Mouse (Mus musculus): ENCODE measurements around the gene Ifit2.
"Not testable (repeated sequence)": the region's sequence is repeated elsewhere in the genome, so short reads cannot be mapped to it uniquely, and the experiment has no call there.

Ifit2 gene

GRCm38 (mm10) chr19:34547976-34548375 is 2.5 kb upstream of the Ifit2 start:
- DNase-seq (ENCODE audit: low read depth): peak; percentile 90

- no peak for DNase-seq (ENCODE audit: low read depth)
These were observed 325 bp upstream of the Ifit2 start for GRCm38 (mm10) chr19:34550205-34550533.

DNA sequence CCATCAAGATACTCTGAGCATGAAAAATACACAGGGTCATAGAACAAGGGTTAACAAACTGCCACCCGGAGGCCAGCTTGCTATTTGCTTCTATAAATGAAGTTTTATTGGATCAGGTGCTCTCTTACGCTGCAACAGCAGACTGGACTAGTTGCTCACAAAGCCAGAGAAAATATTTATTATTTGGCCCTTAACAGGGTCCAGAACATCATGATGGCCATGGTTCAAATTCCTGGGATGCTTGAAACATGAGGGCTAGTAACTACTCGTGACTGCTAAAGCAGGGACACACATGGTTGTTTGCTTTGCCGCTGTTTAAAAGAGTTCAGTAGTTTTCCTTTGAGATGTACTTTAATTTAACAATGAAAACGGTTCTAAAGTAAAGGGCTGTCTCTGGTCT is 1.5 kb downstream of the Ifit2 start:
- no peak for DNase-seq (ENCODE audit: low read depth)

DNA sequence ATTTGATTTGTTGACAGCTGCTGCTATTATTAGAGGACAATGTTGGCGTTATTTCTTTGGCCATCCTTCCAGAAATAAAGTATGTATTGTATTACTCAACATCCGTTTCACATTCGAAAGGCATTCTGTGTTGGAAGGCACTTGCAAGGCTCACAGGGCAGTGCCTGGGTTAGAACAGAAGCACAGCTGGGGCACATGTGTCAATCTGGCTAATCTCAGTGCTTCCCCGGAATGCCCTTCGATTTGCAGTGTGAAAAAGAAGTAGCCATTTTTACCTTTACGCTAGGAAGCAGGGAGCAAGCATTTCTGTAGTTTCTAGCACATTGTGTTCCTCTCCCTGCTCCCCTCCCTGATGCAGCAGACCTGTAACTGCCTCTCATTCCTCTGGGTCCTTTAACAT is 2.5 kb downstream of the Ifit2 start:
- no peak for DNase-seq (ENCODE audit: low read depth)

GRCm38 (mm10) chr19:34553522-34553921 is 3.0 kb downstream of the Ifit2 start:
- DNase-seq (ENCODE audit: low read depth): no peak

GRCm38 (mm10) chr19:34554061-34554460 is 3.6 kb downstream of the Ifit2 start:
- DNase-seq (ENCODE audit: low read depth): no peak

DNA sequence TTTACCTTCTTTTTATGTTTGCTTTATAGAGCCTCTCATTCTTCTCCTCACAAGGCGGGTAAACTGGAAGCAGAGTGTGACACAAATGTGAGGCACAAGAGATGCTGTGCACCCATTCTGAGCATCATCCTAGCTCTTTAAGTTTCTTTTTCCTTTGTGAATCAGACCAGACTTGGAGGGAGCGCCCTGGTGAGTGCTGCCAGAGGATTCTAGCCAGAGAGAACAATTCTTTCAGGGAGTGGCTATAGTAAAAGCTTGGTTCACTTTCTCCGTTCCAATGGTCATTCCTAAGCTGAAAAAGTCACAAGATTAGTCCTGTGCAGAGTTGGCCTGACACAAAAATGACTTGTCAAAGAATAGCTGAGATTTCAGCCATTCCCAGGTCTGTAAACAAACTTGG is 6.1 kb downstream of the Ifit2 start:
- no peak for DNase-seq (ENCODE audit: low read depth)

DNA sequence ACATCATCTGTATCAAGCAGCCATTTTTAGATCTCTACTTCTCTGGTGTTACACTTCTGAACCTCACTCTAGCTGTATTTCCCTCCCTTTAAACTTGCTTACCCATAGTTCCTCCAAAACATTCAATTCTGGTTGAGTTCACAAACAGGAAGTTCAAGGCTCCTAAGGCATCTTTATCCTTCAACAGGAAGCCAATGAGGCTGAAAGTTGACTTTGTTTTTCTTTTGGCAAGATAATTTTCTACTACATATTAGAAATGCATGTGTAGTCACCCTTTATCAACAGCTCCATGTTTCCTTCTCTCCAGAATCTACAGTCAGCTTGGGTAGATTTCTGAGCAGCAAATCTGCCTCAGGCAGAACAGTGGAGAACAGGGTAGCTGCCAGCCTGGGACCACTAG is 12.1 kb downstream of the Ifit2 start:
- no peak for DNase-seq (ENCODE audit: low read depth)

- DNase-seq (ENCODE audit: low read depth): no peak
These were observed 15.8 kb downstream of the Ifit2 start for GRCm38 (mm10) chr19:34566178-34566784.

GRCm38 (mm10) chr19:34568988-34569895 is 18.7 kb downstream of the Ifit2 start:
- DNase-seq (ENCODE audit: low read depth): no peak

DNA sequence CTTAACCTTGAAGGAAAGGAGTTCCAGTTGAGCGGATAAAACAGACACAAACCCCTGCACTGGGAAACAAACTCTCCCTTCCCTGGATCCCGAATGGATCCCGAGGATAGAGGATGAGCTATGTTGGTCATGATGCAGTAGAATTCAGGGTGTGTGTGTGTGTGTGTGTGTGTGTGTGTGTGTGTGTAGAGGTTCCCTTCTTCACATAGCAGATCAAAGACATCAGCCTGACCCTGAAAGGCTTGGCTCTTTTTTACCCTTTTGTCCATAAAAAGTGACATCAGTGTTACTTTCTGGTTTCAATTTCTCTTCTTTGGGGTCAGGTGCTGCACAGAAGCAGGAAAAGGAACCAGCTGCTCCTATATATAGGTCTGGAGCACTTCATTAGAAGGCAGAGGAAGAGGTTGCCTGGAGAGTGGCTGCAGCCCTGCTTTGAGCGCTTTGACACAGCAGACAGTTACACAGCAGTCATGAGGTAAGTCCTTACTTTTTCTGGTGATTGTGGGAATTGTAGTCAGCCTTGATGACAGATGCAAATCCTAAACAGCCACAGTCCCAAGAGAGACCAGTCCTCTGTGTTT is 19.5 kb downstream of the Ifit2 start:
- no peak for DNase-seq (ENCODE audit: low read depth)

DNA sequence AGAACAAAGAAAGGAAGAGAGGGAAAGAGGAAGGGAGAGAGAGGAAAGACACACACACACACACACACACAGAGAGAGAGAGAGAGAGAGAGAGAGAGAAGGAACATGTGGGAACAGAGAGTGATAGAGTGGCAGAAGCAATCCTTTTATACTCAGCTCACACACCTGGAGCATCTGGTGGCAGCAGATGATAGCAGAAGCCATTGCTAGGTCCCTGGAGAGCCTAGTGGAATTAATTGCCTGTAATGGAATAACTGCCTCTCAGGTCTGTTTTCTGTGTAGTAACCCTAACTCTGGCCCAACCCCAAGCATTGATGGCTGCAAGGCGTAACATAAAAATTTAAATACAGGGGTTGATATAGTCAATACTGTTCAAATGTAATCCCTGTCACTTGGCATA is 20.6 kb downstream of the Ifit2 start:
- DNase-seq (ENCODE audit: low read depth): no peak

DNA sequence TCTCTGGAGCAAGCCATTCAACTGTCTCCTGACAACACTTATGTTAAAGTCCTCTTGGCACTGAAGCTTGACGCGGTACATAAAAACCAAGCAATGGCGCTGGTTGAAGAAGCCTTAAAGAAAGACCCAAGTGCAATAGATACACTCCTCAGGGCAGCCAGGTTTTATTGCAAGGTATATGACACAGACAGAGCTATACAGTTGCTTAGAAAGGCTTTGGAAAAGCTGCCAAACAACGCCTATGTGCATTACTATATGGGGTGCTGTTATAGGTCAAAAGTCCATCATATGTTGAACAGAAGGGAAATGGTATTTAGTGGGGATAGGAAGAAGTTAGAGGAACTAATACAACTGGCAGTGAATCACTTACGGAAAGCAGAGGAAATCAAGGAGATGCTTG is 23.2 kb downstream of the Ifit2 start:
- DNase-seq (ENCODE audit: low read depth): no peak

- no peak for DNase-seq (ENCODE audit: low read depth)
These were observed 26.6 kb downstream of the Ifit2 start for GRCm38 (mm10) chr19:34577121-34577520.

DNA sequence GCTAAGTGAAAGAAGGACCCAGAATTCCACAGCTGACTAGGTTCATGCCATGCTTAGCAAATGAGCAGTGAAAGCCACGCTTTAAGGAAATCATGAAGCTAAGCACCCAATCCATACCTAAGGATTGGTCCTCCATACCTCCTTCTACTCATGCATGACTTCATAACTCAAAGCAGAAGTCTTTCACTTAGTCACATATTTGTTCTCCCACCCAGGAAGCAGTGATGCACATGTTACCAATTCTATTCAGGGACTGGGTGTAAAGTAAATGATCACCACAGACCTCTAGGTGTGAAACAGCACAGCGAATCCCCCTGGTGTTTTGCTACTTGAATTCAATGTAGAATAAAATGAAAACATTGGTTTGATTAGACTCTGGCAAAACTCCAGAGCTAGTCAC is 32.2 kb downstream of the Ifit2 start:
- DNase-seq (ENCODE audit: low read depth): not testable (repeated sequence)

DNA sequence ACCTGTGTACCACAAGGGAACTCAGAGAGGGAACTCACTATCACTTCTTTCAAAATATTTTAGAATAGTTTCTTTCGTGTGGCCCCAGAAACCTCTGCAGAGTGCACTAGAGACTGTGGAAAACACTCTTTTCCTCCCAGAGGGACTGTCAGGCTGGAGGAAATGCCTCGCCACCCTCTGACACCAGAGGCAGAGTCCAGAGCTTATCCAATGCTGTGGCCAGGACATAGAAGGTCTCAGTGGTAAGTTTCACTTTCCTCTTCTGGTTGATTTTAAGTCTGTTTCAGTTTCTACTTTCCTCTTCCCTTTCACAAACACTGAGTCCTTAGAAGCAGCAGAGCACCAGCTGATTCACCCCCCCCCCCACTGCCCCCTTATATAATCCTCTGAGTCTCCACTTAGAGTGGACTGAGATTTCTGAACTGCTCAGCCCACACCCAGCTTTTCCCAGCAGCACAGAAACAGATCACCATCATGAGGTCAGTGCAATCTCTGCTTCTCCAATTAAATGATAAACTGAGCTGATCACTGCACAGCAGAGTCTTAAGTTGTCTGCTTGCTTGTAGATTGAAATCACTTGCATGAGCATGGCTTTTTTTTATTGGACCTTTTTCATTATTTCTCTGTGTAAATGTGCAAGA is 32.8 kb downstream of the Ifit2 start, which contains the start of gene Ifit3:
Gene Ifit3 (plus strand): TSS at position 406 of the 641 bp plus-strand sequence.
- DNase-seq (ENCODE audit: low read depth): not testable (repeated sequence)

DNA sequence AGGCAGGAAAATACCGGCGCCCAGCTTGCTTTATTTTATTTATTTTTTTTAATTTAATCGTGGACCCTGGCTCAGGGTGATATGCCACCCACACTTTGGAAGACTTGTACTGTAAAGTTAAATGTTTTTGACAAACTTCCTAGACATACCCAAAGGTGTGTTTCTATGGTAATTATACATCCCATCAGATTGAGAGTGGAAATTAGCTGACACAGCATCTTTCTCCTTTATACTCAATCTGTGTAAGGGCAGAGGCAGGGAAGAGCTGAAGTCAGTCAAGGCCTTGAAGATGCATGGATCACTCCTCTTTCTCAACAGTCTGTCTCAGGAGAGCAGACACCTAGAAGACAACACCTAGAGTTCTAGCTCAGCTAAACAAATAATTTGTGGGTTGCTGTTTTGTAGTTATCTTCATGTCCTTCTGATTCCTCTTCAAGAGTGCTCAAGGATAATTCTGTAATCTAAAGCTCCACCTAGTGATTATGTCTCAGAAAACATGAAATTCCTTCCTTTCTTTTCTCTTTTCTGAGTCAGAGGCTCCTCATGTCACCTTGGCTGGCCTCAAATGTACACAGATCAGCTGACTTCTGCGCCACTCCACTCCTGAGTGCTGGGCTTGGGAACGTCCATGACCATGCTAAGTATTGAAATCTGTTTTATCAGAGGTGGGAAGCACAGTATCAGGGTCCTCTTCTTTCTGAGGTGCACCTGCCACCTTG is 35.4 kb downstream of the Ifit2 start:
- DNase-seq (ENCODE audit: low read depth): not testable (repeated sequence)

DNA sequence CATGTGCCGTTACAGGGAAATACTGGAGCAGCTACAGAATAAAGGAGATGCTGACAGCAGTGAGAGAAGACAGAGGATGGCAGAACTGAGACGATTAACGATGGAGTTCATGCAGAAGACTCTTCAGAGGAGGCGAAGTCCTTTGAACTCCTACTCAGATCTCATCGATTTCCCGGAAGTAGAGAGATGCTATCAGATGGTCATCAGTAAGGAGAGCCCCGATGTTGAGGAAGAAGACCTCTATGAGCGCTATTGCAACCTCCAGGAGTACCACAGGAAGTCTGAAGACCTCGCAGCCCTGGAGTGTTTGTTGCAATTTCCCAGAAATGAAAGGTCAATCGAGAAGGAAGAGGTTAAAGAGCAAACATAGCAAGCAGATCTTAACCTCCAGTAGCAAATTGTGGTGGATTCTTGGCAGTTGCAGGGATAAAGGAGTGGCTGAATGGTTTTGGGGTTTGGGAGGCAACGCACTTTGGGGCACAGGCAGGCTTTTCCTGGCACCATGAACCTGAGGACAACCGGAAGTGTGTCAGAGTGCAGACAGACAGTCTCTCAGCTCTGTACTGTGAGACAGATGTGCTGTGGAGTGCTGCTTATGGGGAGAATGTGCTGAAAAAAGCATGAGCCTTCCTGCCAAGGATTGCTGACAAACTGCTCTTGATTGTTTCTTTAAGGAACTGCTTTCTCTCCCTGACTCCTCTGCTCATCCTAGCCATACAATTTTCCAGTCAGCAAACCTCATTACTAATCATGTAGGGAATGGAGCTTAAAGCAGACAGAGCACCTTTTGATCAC is 37.6 kb downstream of the Ifit2 start:
- DNase-seq (ENCODE audit: low read depth): not testable (repeated sequence)

GRCm38 (mm10) chr19:34588959-34589358 is 38.5 kb downstream of the Ifit2 start:
- no peak for DNase-seq (ENCODE audit: low read depth)

DNA sequence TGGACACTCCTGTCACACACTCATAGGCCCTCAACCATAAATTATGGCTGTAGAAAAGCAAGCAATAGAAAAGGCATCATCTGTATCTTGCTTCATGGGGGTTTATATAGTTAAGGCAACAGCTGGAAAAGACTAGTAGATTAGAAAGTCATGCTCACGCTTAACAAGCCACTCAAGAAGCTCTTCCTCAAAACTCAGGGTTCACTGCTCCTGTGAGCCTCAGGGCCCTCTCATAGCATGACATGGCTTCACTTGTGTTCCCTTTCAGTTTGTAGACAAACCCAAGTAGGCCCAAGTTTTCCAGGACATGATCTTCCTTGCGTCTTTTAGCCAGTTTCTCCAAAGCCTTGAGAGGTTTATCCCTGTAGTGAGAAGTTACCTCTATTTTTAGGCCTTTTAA is 43.0 kb downstream of the Ifit2 start:
- DNase-seq (ENCODE audit: low read depth): no peak

DNA sequence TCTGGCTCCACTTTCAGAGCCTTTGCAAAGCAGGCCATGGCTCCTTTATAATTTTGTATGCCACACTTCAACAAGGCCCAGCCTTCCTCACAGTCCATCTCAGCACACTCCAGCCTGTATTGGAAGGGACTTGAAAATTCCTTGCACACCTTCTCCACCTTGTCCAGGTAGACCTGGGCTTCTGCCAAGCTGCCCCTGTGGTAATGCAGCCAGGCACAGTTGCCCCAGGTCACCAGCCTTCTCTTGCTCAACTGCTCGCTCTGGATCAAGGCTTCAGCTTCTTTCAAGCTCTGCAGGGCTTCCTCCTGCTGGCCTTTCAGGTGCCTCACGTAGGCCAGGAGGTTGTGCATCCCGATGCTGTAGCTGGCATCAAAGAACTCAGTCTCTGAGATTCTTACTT is 44.0 kb downstream of the Ifit2 start:
- DNase-seq (ENCODE audit: low read depth): not testable (repeated sequence)

All from c-Kit-positive CD71-negative TER-119-negative erythroid progenitor cells, embryonic 14.5 days (primary cell).